Mouse (Mus musculus): ENCODE data around the gene Blmh.
"Not testable (repeated sequence)": the region's sequence is repeated elsewhere in the genome, so short reads cannot be mapped to it uniquely, and the experiment has no call there.

The Blmh gene

DNA sequence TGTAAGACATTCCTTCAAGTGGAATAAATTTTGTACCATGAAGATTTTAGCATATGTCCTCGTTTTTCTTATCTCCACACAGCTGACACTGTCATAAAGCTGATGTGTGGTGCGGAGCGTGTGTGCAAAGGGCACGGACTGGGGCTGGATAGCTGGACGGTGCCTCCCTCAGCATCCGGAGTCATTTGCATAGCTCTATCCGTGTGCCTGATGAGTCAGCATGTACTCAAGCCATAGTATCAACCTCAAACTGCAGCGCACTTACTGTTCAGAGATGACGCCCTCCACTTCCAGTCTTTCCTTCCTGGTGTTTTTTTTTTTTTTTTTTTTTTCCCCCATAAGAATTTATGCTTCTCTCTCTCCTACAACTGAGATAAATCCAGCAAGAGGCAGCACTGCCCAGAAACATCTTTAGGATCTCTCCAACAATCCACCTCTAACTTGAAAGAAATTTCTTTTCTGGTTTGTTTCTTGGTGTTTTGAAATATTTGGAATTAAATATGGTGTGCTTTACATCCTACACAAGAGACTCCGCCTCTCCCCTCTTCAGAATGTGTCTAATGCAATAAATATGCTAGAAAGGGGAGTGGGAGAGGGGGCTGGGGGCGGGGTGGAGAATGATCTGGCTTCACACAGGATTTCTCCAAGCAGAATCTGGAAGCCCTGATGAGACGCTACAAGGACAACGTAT, 7.9 kb upstream of the Blmh start:
- DNase-seq (ENCODE audit: low spot score in 2 of 2), result no peak

DNA sequence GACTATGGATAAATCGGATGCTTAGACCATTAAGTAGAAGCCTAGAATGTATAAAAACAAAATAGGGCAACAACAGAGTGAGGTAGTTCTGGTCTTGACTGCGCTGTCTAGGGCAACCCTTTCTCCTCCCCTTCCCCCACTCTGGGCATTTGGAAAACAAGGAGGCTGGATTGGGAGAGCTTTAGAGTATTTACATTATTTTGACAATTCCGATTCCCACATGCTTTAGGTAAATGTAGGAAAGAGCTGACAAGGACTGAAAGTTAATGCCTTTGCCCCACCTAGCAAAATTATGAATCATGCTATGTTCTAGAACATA, 7.4 kb upstream of the Blmh start:
- no peak for DNase-seq (ENCODE audit: low spot score in 2 of 2)

DNA sequence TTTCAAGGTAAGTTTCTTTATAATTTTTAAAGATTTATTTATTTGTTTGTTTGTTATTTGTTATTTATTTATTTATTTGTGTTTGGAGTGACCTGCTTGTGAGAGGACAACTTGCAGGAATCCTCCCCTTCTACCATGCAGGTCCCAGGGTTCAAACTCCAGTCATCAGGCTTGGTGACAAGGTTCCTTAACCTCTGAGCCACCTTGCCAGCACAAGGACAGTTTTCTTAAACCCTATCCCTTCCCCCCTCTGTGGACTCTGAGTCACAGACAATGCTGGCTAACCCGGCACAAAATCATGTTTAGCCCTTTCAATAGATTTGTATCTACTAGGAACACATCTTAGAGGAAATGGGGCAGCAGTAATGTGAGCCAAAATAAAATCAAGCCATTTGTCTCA, 4.0 kb upstream of the Blmh start:
- DNase-seq (ENCODE audit: low spot score in 2 of 2), result no peak

DNA sequence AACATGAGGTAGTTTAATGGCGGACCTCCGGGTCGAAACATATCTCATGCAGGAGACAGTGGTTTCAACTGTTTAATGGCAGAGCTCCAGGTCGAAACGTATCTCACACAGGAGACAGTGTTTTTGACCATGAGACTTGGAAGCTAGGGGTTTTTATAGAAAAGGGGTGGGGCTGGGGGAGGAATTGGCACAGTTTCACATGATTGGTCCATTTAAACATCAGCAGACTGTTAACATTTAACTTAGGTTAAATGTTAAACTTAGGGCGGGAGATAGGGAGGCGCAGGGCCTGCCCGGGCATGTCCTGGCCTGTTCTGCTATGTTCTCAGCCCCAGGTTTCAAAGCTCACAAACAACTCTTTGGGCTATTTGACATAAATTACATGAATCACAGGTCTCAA, 4.0 kb downstream of the Blmh start:
- DNase-seq (ENCODE audit: low spot score in 2 of 2), result not testable (repeated sequence)

DNA sequence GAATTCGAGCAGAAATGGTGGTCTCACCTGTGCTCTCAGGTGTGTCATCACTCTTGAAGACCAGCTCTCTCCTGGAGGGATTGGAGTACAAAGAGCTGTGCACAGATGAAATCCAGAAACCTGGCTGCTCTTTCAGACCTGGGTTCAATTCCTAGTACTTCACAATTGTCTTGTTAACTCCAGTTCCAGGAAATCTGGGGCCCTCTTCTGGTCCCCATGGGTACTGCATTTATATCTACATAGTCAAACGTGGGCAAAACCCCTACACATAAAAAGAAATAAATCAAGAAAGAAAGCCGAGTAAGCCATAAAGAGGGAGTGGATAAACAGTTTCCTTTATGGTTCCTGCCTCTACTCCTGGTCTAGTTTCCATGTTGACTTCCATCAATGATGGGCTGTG, 8.6 kb downstream of the Blmh start:
- no peak for DNase-seq (ENCODE audit: low spot score in 2 of 2)

DNA sequence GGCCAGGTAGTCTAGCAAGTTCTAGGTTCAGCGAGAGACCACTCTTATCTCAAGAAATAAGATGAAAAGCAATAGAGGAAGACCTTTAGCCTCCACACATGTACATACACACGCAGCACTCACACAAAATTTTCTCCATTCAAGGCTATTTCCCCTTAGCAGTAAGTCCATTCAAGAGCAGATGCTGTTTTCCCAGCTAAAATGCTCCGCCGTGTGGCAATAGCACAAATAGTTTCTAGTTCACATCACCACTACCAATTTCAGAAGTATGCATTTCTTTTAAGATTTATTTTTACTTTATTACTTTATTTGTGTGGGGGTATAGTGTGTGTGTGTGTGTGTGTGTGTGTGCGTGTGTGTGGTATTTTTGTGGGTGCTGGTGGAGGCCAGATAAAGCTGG, 12.0 kb downstream of the Blmh start:
- DNase-seq (ENCODE audit: low spot score in 2 of 2), result no peak

DNA sequence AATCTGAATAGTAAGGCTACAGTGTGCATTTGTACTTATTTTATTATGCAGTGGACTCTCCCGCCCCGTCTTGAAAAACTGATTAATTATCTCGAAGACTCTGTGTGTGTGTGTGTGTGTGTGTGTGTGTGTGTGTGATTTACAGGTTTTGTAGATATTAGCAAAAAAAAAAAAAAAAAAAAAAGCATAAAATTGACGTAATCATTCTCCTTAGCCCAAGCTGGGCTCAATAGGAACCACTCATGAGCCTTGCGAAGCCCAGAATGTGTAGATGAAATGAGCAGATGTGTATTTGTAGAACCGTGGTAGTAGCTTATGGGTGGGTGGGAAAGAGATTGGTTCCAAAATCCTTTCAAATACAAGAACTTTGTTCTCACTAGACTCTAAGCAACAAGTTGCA, 20.2 kb downstream of the Blmh start:
- DNase-seq (ENCODE audit: low spot score in 2 of 2), result no peak

DNA sequence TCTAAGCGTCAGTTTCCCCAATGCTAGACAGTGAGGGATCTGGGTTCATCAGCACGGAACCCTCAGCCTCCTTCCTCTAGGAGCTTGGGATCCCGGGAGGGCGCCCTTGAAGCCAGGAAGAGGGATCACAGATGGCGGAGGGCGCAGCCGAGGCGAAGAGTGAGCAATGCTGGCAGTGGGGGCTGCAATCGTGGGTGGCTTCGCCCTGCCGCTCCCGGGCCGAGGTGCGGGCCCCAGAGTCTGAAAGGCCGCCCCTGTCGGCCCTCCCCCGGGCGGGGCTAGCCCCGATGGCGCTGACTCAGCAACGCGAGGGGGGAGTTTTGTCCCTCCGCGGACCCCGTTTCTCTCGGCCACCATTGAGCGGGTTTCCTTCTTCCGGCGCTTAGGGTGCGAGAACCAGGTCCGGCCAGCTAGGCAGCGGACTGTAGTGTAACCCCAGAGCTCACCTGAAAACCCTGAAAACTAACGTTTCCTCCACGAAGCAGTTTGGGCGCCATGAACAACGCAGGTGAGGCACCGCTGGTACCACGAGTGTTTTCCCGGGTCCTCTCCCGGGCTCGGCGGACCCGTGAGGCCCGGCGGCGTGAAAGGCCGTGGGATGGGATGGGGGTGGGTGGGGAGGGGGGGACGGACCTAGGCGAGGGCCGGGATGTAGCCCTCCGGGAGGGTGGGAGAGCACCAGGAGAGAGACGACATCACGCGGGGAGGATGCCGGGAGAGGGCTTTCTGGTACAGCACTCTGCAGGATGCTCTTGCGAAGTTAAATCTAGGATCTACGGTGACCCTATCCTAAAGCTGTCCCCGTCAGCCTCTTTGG, 21.0 kb downstream of the Blmh start:
- DNase-seq (ENCODE audit: low spot score in 2 of 2), result peak; percentile 94 to 95

DNA sequence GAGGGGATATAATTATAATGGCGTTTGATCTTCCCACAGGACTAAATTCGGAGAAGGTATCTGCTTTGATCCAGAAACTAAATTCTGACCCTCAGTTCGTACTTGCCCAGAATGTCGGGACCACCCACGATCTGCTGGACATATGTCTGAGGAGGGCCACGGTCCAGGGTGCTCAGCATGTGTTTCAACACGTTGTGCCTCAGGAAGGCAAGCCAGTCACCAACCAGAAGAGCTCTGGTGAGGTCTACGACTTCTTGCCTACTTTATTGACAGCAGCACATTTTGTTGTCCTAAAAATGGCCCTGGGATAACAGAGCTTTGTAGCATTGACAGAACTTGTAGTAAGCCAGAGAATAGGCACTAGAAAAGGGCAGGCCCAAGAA, 21.6 kb downstream of the Blmh start:
- DNase-seq (ENCODE audit: low spot score in 2 of 2), result peak; percentile 5 to 21

DNA sequence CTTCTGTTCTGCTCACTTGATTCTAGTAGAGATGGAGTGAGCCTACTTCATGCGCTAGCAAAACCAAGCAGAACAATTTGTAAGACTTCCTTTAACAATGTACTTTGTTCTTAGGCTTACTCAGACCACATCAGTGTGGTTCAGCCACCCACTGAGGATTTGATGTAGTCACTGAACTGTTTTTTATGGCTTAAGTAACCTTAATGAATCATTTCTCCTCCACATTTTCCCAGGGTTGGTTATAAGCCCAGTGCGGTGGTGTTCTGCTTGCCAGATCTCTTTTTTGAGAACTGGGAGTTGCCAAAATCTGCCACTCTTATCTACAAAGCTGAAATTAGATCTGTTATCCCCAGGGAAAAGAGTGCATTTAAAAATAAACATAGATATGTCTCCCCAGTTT, 28.9 kb downstream of the Blmh start:
- DNase-seq (ENCODE audit: low spot score in 2 of 2), result peak; percentile 26 to 36

DNA sequence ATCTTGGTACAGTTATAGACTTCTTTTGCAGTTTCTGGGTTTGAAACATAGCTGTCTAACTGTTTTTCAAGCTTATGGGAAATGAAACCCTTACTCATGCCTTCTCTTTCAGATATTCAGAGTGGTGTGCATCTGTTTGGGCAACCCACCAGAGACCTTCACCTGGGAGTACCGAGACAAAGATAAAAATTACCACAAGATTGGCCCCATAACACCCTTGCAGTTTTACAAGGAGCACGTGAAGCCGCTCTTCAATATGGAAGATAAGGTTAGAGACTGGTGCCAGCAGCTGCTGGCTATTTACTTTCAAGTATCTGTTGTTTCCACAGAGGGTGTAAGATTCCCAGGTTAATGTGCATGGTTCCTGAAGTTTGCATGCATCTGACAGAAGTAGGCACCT, 41.1 kb downstream of the Blmh start:
- no peak for DNase-seq (ENCODE audit: low spot score in 2 of 2)

DNA sequence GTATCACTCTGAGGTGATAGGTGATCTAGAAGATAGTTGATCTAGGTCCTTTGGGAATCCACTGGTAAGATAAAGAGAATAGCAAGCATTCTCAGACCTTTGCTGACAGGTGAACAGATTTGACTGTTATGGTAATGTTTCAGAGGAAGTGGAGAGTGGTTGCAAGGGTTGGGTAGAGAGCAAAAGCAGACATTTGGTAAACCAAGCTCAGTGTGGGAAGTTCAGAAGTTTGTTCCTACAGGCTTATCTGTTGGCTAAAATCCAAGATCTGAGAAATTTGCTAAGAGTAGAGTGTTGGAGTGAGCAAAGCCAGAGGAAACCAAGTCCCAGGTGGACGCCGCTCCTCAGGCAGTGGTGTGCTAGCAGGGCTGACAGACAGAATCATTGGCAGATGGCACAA, 45.7 kb downstream of the Blmh start:
- no peak for DNase-seq (ENCODE audit: low spot score in 2 of 2)

DNA sequence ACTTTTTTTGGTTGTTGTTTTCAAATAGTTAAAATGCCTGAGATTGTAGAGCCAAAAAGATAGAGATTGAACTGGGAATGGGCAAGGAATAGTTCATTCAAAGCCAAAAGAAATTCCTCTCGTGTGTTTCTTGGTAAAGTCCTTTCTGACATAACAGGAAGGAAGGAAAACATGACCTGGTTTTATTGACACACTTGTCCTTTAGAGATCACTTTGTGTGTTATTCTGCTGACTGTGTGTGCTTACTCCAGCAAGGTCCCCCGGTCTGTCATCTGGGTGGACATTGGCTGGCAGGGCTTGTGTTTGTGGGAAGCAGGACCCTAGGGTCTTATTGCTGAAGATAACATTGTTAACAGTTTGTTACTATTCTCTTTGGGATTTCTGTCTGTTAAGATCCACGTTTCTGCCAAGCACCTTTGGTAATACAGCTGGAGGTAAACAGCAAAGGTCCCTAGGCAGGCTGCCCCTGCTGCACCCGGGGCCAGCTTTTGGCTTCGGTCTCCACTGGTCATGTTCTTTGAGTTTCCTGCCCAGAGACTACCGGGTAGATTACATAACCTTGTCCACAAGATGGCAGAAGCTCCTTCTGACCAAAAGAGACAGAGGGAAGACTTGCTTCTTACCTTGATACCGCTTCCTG, 50.2 kb downstream of the Blmh start:
- DNase-seq (ENCODE audit: low spot score in 2 of 2), result no peak

DNA sequence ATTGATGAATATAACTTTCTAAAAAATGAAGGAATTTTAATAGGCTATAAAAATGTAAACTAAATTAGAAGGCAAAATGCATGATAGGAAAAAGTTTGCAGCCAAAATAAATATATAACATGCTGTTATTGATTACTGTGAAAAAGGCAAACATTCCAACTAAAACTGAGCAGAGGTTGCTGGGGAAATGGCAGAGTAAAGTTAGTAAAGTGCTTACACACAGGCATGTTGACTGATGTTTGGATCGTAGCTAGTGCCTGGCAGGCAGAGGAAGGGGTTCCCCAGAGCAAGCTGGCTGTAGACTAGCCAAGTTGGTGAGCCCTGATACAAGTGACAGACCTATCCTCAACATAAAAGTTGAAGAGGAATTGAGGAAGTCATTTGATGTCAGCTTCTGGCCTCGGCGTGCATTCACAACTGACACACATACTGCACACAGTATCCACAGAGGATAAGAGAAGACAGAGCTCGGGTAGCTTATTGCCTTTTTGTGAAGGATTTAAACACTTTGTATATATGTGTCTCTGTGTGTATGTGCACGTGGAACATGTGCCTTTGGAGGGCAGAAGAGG, 57.0 kb downstream of the Blmh start:
- no peak for DNase-seq (ENCODE audit: low spot score in 2 of 2)

DNA sequence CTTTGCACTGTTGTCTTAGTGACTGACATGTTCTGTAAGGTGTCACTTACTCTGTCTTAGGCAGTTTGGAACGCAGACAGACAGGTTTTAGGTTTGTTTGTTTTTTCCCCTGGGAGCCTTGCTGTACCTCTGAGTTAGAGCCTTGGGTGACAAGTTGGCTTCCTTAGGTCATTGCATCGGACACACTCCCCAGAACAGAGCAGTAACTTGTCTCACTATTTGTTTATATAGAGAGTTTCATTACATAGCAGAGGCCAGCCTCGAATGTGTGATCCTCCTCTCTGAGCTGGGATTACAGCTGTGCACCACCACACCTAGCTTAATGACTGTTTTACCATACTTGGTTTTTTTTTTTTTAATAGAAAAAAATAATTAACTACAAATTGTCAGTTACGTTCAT, 57.8 kb downstream of the Blmh start:
- DNase-seq (ENCODE audit: low spot score in 2 of 2), result no peak

DNA sequence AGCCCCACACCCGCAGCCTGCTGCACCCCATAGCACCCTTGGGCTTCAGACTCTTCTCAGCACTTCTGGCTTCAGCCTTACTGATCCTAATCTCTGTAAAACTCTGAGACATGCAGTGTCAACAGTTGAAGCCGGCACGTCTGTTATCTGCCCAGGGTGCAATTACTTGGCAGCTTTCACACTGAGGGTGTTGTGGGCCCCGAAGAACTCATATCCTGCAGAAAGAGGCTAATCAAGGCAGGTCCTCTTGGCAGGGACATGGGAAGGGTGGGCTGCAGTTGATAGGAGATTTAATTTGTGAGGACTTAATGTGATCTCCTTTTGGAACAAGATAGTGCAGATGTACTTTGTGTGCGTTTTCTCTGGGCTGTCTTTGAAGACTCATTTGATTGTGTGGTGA, 59.0 kb downstream of the Blmh start:
- DNase-seq (ENCODE audit: low spot score in 2 of 2), result no peak

DNA sequence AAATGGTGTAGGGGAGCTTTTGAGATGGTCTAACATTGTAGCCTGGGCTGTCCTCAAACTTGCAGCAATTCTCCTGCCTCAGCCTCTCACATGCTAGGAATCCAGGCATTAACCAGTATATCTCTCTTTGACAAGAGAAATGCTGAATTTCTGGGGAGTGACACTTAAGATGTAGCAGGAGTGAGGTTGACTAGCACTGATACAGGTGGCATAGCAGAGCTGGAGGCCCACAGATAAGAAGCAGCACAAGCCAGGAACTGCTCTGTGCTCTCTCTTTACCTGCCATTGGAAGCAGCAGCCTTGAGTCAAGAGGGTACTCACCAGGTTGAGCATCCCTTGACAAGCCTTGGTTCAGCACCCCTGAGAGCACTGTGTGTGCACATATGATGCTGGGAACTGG, 59.6 kb downstream of the Blmh start:
- DNase-seq (ENCODE audit: low spot score in 2 of 2), result no peak

DNA sequence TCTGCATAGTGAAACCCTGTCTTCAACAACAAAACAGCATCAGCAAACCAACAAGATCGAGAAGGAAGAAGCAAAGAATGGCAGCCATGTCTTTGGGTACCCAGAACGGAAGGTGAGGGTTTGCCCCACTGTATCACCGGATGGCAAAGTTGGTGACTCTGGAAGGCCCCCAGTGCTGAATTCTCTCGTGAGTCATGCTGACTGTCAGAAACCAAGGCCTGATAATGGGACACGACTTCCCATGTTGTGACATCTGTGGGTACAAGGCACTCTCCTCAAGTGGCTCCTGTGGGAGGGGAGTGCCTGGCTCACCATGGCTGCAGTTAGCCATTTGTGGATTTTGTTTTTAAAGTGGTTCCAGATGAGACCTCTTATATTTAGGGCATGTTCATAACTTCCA, 66.2 kb downstream of the Blmh start:
- no peak for DNase-seq (ENCODE audit: low spot score in 2 of 2)

DNA sequence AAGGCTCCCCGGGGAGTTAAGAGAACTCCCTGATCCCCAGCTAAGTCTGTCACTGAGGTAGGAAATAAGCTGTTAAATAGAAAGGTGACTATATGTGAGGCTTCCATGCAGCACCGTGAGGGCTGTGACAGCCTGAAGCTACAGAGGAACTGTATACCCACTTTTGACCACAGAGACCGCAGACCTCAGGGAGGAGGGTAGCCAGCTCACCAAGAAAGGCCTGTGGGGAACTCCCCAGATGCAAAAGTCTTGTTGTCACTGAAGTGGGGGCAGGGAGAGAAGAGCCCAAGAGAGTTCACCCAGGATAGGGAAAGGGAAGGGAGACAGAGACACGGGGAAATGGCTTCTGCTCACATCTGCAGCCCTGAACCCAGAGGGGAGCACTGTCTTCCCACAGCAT, 68.3 kb downstream of the Blmh start:
- DNase-seq (ENCODE audit: low spot score in 2 of 2), result no peak

DNA sequence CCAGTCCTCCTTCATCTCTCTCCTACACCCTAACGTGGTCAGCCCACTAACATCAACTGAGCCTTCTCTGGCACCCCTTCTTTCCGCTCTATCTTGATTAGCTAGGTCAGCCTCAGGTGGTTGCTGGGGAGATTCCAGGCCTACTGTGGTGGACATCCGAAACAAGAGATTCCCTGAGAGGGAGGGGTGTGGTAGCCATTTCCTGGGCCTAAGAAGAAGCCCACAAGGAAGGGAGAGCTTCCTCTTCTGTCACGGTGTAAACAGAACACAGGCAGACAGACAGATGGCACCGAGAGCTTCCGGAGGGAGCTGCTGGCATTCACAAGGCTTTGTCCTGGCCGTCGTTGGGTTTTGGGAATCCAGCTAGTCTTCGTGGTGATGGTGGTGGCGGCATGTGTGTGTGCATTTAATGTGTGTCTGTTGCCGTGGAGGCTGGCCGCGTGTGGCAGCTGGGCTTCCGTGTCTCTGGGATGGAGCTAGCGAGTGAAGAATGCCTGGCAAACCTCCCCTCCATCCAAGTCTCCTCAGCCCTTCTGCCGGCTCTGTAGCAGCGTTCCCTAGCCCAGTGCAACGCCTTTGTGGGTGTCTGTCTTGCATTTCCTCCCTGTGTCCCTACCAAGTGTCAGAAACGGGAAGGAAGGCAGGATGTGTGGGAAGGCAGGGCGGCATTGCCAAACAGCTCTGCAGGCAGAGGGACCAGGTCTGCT, 71.5 kb downstream of the Blmh start:
- peak in 1 of 2 experiments; percentile 17 for DNase-seq (ENCODE audit: low spot score in 2 of 2)

DNA sequence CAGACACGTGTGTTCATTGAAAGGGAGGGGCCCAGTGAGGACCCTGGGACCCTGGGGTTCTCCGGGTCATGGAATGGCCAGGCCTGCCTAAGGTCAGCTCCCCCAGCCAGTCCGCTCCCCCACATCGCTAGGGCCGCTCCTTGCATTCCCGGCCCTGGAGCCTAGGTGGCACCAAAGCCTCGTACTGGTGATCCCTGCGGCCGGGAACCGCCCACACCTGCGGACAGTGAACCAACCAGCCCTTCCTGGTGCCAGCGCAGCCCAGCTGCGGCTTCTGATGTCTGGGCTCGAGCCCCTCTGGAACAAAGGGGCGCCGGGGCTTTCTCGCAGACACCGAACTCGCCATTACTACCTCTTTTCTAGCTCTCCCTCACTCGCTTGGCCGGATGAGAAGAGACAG, 72.7 kb downstream of the Blmh start:
- DNase-seq (ENCODE audit: low spot score in 2 of 2), result peak; percentile 66 to 75

Data from right cerebral cortex, adult 2 months (tissue).